Mouse (Mus musculus): ENCODE data around the gene Ntsr1.

GRCm38 (mm10) chr2:180581002-180581401 is 81.2 kb downstream of the Ntsr1 start, which contains the start of gene Mrgbp:
- TF ChIP-seq CTCF (IDR thresholded peaks at IDR 0.05; ENCODE audit: borderline replicate concordance, insufficient read depth, low read depth, low read length) (no peak), POLR2A (IDR thresholded peaks at IDR 0.05; ENCODE audit: borderline replicate concordance, insufficient read depth, low read length) (no peak)
